Mouse (Mus musculus) left cerebral cortex, adult 9 months (tissue): ENCODE measurements around the gene Ncaph2.

Source experiments
- DNase-seq, 2 experiments: peaks; one replicate each; pipeline ENCODE4 v3.0.0; 2022; ENCODE audit warnings: low spot score in 2 of 2

The Ncaph2 gene

GRCm38 (mm10) chr15:89379429-89379828 lies 23.9 kb downstream of the Ncaph2 start:
- no peak for DNase-seq

GRCm38 (mm10) chr15:89384617-89385016 lies 29.1 kb downstream of the Ncaph2 start, which contains the start of gene Klhdc7b:
Klhdc7b (plus strand) TSS chr15:89384917.
- no peak for DNase-seq

GRCm38 (mm10) chr15:89387127-89387526 lies 31.6 kb downstream of the Ncaph2 start:
- DNase-seq: no peak

GRCm38 (mm10) chr15:89390081-89390480 lies 34.6 kb downstream of the Ncaph2 start:
- DNase-seq: no peak

- no peak for DNase-seq
These were observed 41.4 kb downstream of the Ncaph2 start for GRCm38 (mm10) chr15:89396883-89397282.

GRCm38 (mm10) chr15:89398146-89398545 lies 42.6 kb downstream of the Ncaph2 start:
- no peak for DNase-seq

- DNase-seq: no peak
These were observed 44.2 kb downstream of the Ncaph2 start for GRCm38 (mm10) chr15:89399716-89400115.

- DNase-seq: no peak
These were observed 47.0 kb downstream of the Ncaph2 start for GRCm38 (mm10) chr15:89402471-89402870.

- DNase-seq: no peak
These were observed 49.5 kb downstream of the Ncaph2 start for GRCm38 (mm10) chr15:89404831-89405623.

- DNase-seq: no peak
These were observed 51.2 kb downstream of the Ncaph2 start for GRCm38 (mm10) chr15:89406691-89407090.

- DNase-seq: no peak
These were observed 54.6 kb downstream of the Ncaph2 start, which contains the start of gene Syce3 for GRCm38 (mm10) chr15:89410118-89410517. Syce3 (minus strand) TSS chr15:89410503.

GRCm38 (mm10) chr15:89415282-89415681 lies 59.8 kb downstream of the Ncaph2 start:
- DNase-seq: no peak

- no peak for DNase-seq
These were observed 66.4 kb downstream of the Ncaph2 start for GRCm38 (mm10) chr15:89421938-89422337.
